In genomic region chr3:50689375-50689774, GRCm38 (mm10) we compare ENCODE assay signal across 15 mouse cellular contexts.
"Had no signal": no experiment of that assay in that cellular context is flagged by ENCODE, and none has a peak within 500 bp of the region (broad histone marks: within the 10 kb centered on the region; RNA-seq: fewer than 3 reads in every experiment).

No protein-coding gene starts in this region.

- H3K4me3 ChIP-seq: intestine, embryonic 15.5 days; left cerebral cortex, adult 2 months; liver, embryonic 13.5 days; midbrain, embryonic 13.5 days; stomach, embryonic 15.5 days had no signal

- H3K4me1 ChIP-seq: intestine, embryonic 15.5 days; liver, embryonic 13.5 days; stomach, embryonic 15.5 days had no signal

- H3K27me3 ChIP-seq: intestine, embryonic 15.5 days; liver, embryonic 13.5 days; midbrain, embryonic 13.5 days; stomach, embryonic 15.5 days had no signal

- H3K36me3 ChIP-seq: intestine, embryonic 15.5 days; liver, embryonic 13.5 days; midbrain, embryonic 13.5 days; stomach, embryonic 15.5 days had no signal

- H3K27ac ChIP-seq: intestine, embryonic 15.5 days; left cerebral cortex, adult 2 months; liver, embryonic 13.5 days; midbrain, embryonic 13.5 days; stomach, embryonic 15.5 days had no signal

- H3K4me2 ChIP-seq: intestine, embryonic 15.5 days; liver, embryonic 13.5 days; midbrain, embryonic 13.5 days; stomach, embryonic 15.5 days had no signal

- ATAC-seq: intestine, embryonic 15.5 days; midbrain, embryonic 13.5 days had no signal

- H3K9ac ChIP-seq: intestine, embryonic 15.5 days; liver, embryonic 13.5 days; midbrain, embryonic 13.5 days; stomach, embryonic 15.5 days had no signal

- DNase-seq: kidney, adult 11 months; kidney, adult 8-10 months; kidney, postnatal 14 days; kidney, postnatal 4 days; layer of hippocampus, postnatal 36 days; liver, embryonic 13.5 days; lung, adult 2 months; lung, postnatal 14 days; lung, postnatal 4 days; right cerebral cortex, postnatal 25 days; spleen, adult 18-20 months had no signal

- H3K9me3 ChIP-seq: intestine, embryonic 15.5 days; liver, embryonic 13.5 days; midbrain, embryonic 13.5 days; stomach, embryonic 15.5 days had no signal
